Mouse (Mus musculus) liver, embryonic 13.5 days (tissue): ENCODE data around the gene Gm9733. TPM values are rescaled to one million over a fixed set of nuclear protein-coding genes. Genes with fewer than 3 reads are reported as not detected.

Experiments
- polyA plus RNA-seq: library from polyadenylated mRNA; unstranded; fragments of >200 nt; fragmentation: Nextera tagmentation; extraction: Ambion mirVana; gene quantifications from 2 replicates; pipeline ENCODE4 v1.2.1, GENCODE M21; 2015

The Gm9733 gene
- polyA plus RNA-seq, 1 experiment from 2014 or later = not detected

Other genes starting within 250 kb of the Gm9733 start
- gene Sirpb1a, start 94.2 kb upstream of the Gm9733 start, polyA plus RNA-seq = not detected in 2 replicates
- gene Sirpb1b, start 242.8 kb upstream of the Gm9733 start, polyA plus RNA-seq = not detected in 2 replicates